In the genomic region with DNA sequence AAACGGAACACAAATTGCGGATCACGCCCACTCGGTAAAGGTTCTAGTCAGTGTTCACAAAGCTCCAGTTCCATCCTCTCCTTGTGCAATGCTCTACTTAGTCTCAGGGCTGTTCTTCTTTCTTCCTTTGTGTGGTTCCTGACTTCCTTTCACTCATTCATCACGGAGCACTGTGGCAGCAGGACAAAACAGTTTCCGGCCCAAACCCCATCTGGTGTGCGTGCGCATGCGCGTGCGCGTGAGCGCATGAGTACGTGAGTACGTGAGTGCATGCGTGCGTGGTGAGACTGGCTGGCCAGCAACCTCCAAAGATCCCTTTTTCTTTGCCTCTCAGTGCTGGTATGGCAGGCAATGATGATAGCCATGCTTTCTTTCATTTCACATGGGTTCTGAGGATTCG, we compare ENCODE assay signal across 29 mouse cellular contexts.
A peak's percentile ranks its signal among the peaks of the same experiment; 100 is the strongest.
DNase-seq lines count a peak whose midpoint lies in the region; ATAC-seq and TF ChIP-seq lines count a peak whose summit lies in the region.
"Had no signal": no experiment of that assay in that cellular context is flagged by ENCODE, and none has a peak within 500 bp of the region (broad histone marks: within the 10 kb centered on the region; RNA-seq: fewer than 3 reads in every experiment).

No protein-coding gene starts in this region.

- no peaks in the 10 kb centered on the region for H3K9me3 ChIP-seq in stomach, postnatal 0 days (ENCODE audit: control insufficient read depth, low read length)
- H3K9me3 ChIP-seq: intestine, embryonic 15.5 days; limb, embryonic 10.5 days; limb, embryonic 15.5 days; lung, embryonic 15.5 days; midbrain, embryonic 12.5 days; neural tube, embryonic 15.5 days; stomach, embryonic 15.5 days had no signal

- no peak for TF ChIP-seq EP300 in stomach, postnatal 0 days (optimal IDR thresholded peaks at IDR 0.05)

- H3K4me3 ChIP-seq in testis, adult 2 months (ENCODE audit: control insufficient read depth, low read depth, low read length) = peak overlapping the region; percentile 84
- H3K4me3 ChIP-seq in stomach, postnatal 0 days (ENCODE audit: low read depth, low read length) = no peak overlapping the region
- H3K4me3 ChIP-seq: erythroblast, embryonic 14.5 days; intestine, embryonic 15.5 days; limb, embryonic 10.5 days; limb, embryonic 15.5 days; lung, embryonic 15.5 days; megakaryocyte, embryonic 14.5 days; midbrain, embryonic 12.5 days; neural tube, embryonic 15.5 days; stomach, embryonic 15.5 days had no signal

- peak overlapping the region; percentile 48; the same call in 1 of the 2 replicates for H3K27ac ChIP-seq in testis, adult 2 months (ENCODE audit: control insufficient read depth, insufficient read depth, low read depth, low read length)
- no peak overlapping the region for H3K27ac ChIP-seq in stomach, postnatal 0 days (replicated peaks)
- H3K27ac ChIP-seq: intestine, embryonic 15.5 days; kidney, postnatal 0 days; limb, embryonic 10.5 days; limb, embryonic 15.5 days; liver, embryonic 14.5 days; lung, embryonic 15.5 days; neural tube, embryonic 15.5 days; stomach, embryonic 15.5 days had no signal

- ATAC-seq in common myeloid progenitor, adult 5-6 weeks (replicated peaks; ENCODE audit: low read depth, poor library complexity, severe bottlenecking) = peak; percentile 73
- ATAC-seq in monocyte, adult 5-6 weeks (replicated peaks; ENCODE audit: insufficient number of reproducible peaks, low FRiP score, low TSS enrichment, poor library complexity, severe bottlenecking) = 0 out of 2 replicates have a peak, but pooled peaks have one; percentile 47
- no peak for ATAC-seq in stomach, postnatal 0 days (ENCODE audit: low FRiP score, low TSS enrichment)
- ATAC-seq: forebrain, postnatal 0 days; hindbrain, embryonic 16.5 days; intestine, embryonic 15.5 days had no signal

- 92% methylated on average over 18 of the region's 18 CpGs for WGBS in stomach, postnatal 0 days

- H3K27me3 ChIP-seq in testis, adult 2 months (ENCODE audit: control insufficient read depth, insufficient read depth, low read length) = no peaks in the 10 kb centered on the region
- H3K27me3 ChIP-seq in stomach, postnatal 0 days (ENCODE audit: control insufficient read depth, insufficient read depth, low read length) = no peaks in the 10 kb centered on the region
- H3K27me3 ChIP-seq: intestine, embryonic 15.5 days; lung, embryonic 15.5 days; midbrain, embryonic 12.5 days; neural tube, embryonic 15.5 days; stomach, embryonic 15.5 days had no signal

- peaks cover 4% of the 10 kb centered on the region for H3K4me1 ChIP-seq in testis, adult 2 months (ENCODE audit: control insufficient read depth, insufficient read depth, low read length)
- H3K4me1 ChIP-seq in stomach, postnatal 0 days (replicated peaks; ENCODE audit: control insufficient read depth, insufficient read depth) = no peaks in the 10 kb centered on the region
- H3K4me1 ChIP-seq: intestine, embryonic 15.5 days; limb, embryonic 10.5 days; limb, embryonic 15.5 days; lung, embryonic 15.5 days; midbrain, embryonic 12.5 days; neural tube, embryonic 15.5 days; stomach, embryonic 15.5 days had no signal

- DNase-seq in testis, postnatal 10 days (ENCODE audit: low spot score) = no peak
- peak; percentile 69 for DNase-seq in R1 (ENCODE audit: low read depth, low spot score)
- DNase-seq in stomach, postnatal 0 days (ENCODE audit: low spot score) = no peak
- no peak for DNase-seq in layer of hippocampus, adult 9-10 months (ENCODE audit: low spot score)
- DNase-seq: adrenal gland, postnatal 25 days; cerebellum, adult 18-20 months; forebrain, postnatal 0 days; gastrocnemius, postnatal 10 days; heart, postnatal 14 days; kidney, adult 8-10 months; kidney, postnatal 4 days; layer of hippocampus, postnatal 36 days; right cerebral cortex, postnatal 14 days had no signal

- no peaks in the 10 kb centered on the region for H3K36me3 ChIP-seq in testis, adult 2 months (ENCODE audit: control insufficient read depth, insufficient read depth, low read length)
- no peaks in the 10 kb centered on the region for H3K36me3 ChIP-seq in stomach, postnatal 0 days (ENCODE audit: control insufficient read depth, insufficient read depth, low read length)
- H3K36me3 ChIP-seq: G1E; intestine, embryonic 15.5 days; limb, embryonic 10.5 days; limb, embryonic 15.5 days; lung, embryonic 15.5 days; midbrain, embryonic 12.5 days; neural tube, embryonic 15.5 days; stomach, embryonic 15.5 days had no signal

- H3K4me2 ChIP-seq in stomach, postnatal 0 days (replicated peaks; ENCODE audit: low read depth) = no peak overlapping the region
- H3K4me2 ChIP-seq: intestine, embryonic 15.5 days; limb, embryonic 15.5 days; lung, embryonic 15.5 days; midbrain, embryonic 12.5 days; neural tube, embryonic 15.5 days; stomach, embryonic 15.5 days had no signal

- TF ChIP-seq CTCF in testis, adult 2 months (IDR thresholded peaks at IDR 0.05; ENCODE audit: control insufficient read depth, insufficient read depth, insufficient replicate concordance, low read depth, low read length) = peak; percentile 18; the same call in 1 of the 2 replicates
- TF ChIP-seq CTCF in stomach, postnatal 0 days (IDR thresholded peaks at IDR 0.05; ENCODE audit: low read depth) = no peak

- H3K9ac ChIP-seq in stomach, postnatal 0 days (ENCODE audit: low read length) = no peak overlapping the region
- H3K9ac ChIP-seq: forebrain, postnatal 0 days; intestine, embryonic 15.5 days; limb, embryonic 15.5 days; liver, embryonic 14.5 days; lung, embryonic 15.5 days; midbrain, embryonic 12.5 days; neural tube, embryonic 15.5 days; stomach, embryonic 15.5 days had no signal

- TF ChIP-seq POLR2A in testis, adult 2 months (IDR thresholded peaks at IDR 0.05; ENCODE audit: control insufficient read depth, low read depth, low read length) = peak; percentile 40; the same call in 1 of the 2 replicates
